Comparison of ENCODE assay signal across 21 mouse cellular contexts in the genomic region with DNA sequence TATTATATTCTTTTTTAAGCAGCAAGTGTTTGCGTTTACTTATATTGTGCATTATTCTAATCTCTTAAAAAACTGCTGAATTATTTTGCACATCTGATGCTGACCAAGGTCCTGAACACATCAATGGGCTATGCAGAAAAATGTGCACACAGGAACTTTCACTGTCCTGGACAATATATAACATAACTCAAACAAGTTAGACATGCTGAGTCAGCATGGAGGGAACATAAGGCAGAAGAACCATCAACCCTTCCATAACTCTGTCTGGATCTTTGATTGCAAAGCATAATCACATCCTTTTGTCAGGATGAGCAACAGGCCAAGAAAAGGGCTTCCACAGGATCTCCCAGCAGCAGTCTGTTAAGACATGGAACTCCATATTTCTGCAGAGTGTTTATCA.
"Had no signal": no experiment of that assay in that cellular context is flagged by ENCODE, and none has a peak within 500 bp of the region (broad histone marks: within the 10 kb centered on the region; RNA-seq: fewer than 3 reads in every experiment).

No protein-coding gene starts in this region.

- H3K9ac ChIP-seq: liver, embryonic 15.5 days; liver, postnatal 0 days; midbrain, embryonic 12.5 days; neural tube, embryonic 13.5 days; neural tube, embryonic 15.5 days; stomach, embryonic 15.5 days had no signal

- DNase-seq: liver, postnatal 0 days; lung, adult 2 months; lung, postnatal 14 days; lung, postnatal 36 days; midbrain, embryonic 14.5 days; retina, postnatal 1 day; right cerebral cortex, postnatal 14 days; thymus, adult 2 months; thymus, postnatal 25 days; thymus, postnatal 4 days had no signal

- H3K4me3 ChIP-seq: liver, embryonic 15.5 days; megakaryocyte, embryonic 14.5 days; midbrain, embryonic 10.5 days; midbrain, embryonic 12.5 days; myocyte; neural tube, embryonic 13.5 days; neural tube, embryonic 15.5 days; stomach, embryonic 15.5 days had no signal

- H3K27me3 ChIP-seq: liver, embryonic 15.5 days; megakaryocyte, embryonic 14.5 days; midbrain, embryonic 12.5 days; neural tube, embryonic 13.5 days; neural tube, embryonic 15.5 days; stomach, embryonic 15.5 days had no signal

- H3K9me3 ChIP-seq: liver, embryonic 15.5 days; midbrain, embryonic 10.5 days; midbrain, embryonic 12.5 days; neural tube, embryonic 13.5 days; neural tube, embryonic 15.5 days; stomach, embryonic 15.5 days had no signal

- H3K4me2 ChIP-seq: liver, embryonic 15.5 days; midbrain, embryonic 12.5 days; neural tube, embryonic 13.5 days; neural tube, embryonic 15.5 days; stomach, embryonic 15.5 days had no signal

- H3K27ac ChIP-seq: liver, embryonic 15.5 days; macrophage; midbrain, embryonic 10.5 days; midbrain, embryonic 12.5 days; neural tube, embryonic 13.5 days; neural tube, embryonic 15.5 days; stomach, embryonic 15.5 days; stomach, postnatal 0 days had no signal

- ATAC-seq: liver, postnatal 0 days; midbrain, embryonic 16.5 days had no signal

- H3K36me3 ChIP-seq: liver, embryonic 15.5 days; midbrain, embryonic 10.5 days; midbrain, embryonic 12.5 days; neural tube, embryonic 13.5 days; neural tube, embryonic 15.5 days; stomach, embryonic 15.5 days had no signal

- H3K4me1 ChIP-seq: liver, embryonic 15.5 days; megakaryocyte, embryonic 14.5 days; midbrain, embryonic 12.5 days; neural tube, embryonic 13.5 days; neural tube, embryonic 15.5 days; stomach, embryonic 15.5 days had no signal
